Mouse (Mus musculus) lung, postnatal 0 days (tissue): ENCODE measurements at regions not wholly inside any gene's neighbourhood (a gene's known extent, or its start where the extent isn't known, plus 50 kb on each side); places are given as distances from the start of the nearest gene placed in this dataset.

ENCODE experiments used
- CTCF ChIP-seq: IDR thresholded peaks from 2 replicates; pipeline ENCODE4 v1.5.1; 2016; ENCODE audit warnings: antibody characterized with exemption, mild to moderate bottlenecking
- EP300 ChIP-seq: IDR thresholded peaks from 2 replicates; pipeline ENCODE4 v1.6.1; 2016; ENCODE audit warnings: antibody characterized with exemption, mild to moderate bottlenecking, control low read depth

DNA sequence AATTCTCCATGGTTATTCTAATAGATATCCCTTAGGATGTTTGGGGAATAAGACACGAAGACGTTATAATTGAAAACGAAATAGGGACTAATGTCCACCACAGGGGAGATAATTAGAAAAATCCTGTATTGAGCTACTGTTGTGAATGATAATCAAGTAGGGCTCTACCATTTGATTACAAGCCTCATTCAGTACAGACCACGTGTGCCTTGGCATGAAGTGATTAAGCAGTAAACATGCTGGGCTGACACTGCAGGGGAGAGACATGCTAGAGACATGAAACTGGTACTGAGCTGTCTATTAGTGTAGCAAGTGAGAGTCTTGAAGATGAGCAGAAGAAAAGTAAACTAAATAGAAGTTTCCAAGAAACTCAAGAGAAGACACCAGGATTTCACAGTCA lies 797.8 kb downstream of the Efna5 start:
- TF ChIP-seq CTCF (no peak), EP300 (no peak)
